Mouse (Mus musculus) liver, adult 2 months (tissue): ENCODE data around the gene Adamts6. TPM values are rescaled to one million over a fixed set of nuclear protein-coding genes. Genes with fewer than 3 reads are reported as not detected.

Source experiments
- DNase-seq: peaks from one replicate; pipeline ENCODE4 v3.0.0-alpha.2; 2011; ENCODE audit warnings: low read depth, low spot score; ENCODE audit errors: extremely low read depth
- H3K27ac ChIP-seq: fragments of 200-500 bp; replicated peaks from 2 replicates; pipeline ENCODE4 v1.5.1; 2012; ENCODE audit warnings: low read depth, mild to moderate bottlenecking, control low read depth, inconsistent platforms, low read length; ENCODE audit not compliant: insufficient read depth
- H3K27me3 ChIP-seq: fragments of 200-500 bp; 2 replicates; pipeline ENCODE4 v1.6.1; 2012; ENCODE audit warnings: mild to moderate bottlenecking, moderate library complexity, low read length, inconsistent platforms; ENCODE audit not compliant: control insufficient read depth, insufficient read depth
- H3K36me3 ChIP-seq: fragments of 200-500 bp; 2 replicates; pipeline ENCODE4 v1.6.1; 2012; ENCODE audit warnings: low read length, inconsistent platforms; ENCODE audit not compliant: control insufficient read depth, insufficient read depth
- H3K4me1 ChIP-seq: fragments of 200-500 bp; 2 replicates; pipeline ENCODE4 v1.6.1; 2011; ENCODE audit warnings: low read length; ENCODE audit not compliant: control insufficient read depth, insufficient read depth
- H3K4me3 ChIP-seq: fragments of 200-500 bp; 2 replicates; pipeline ENCODE4 v1.5.1; 2011; ENCODE audit warnings: low read depth, mild to moderate bottlenecking, control low read depth, low read length, moderate library complexity; ENCODE audit not compliant: insufficient read depth
- H3K79me2 ChIP-seq: fragments of 200-500 bp; 2 replicates; pipeline ENCODE4 v1.6.1; 2012; ENCODE audit warnings: inconsistent platforms, mild to moderate bottlenecking, low read length, moderate library complexity; ENCODE audit not compliant: control insufficient read depth, insufficient read depth
- H3K9ac ChIP-seq: fragments of 200-500 bp; 2 replicates; pipeline ENCODE4 v1.6.1; 2012; ENCODE audit warnings: low read depth, mild to moderate bottlenecking, control low read depth, inconsistent platforms, low read length
- CTCF ChIP-seq: fragments of 200-500 bp; IDR thresholded peaks from 2 replicates; pipeline ENCODE4 v1.5.1; 2011; ENCODE audit warnings: low read depth, low read length, control low read depth
- POLR2A ChIP-seq: fragments of 200-500 bp; IDR thresholded peaks from 2 replicates; pipeline ENCODE4 v1.6.1; 2011; ENCODE audit warnings: low read length, control low read depth; ENCODE audit not compliant: insufficient read depth; ENCODE audit errors: extremely low read depth
- WGBS: fragments of 180-500 bp; shearing (Covaris S2); methylation state at CpG from one replicate; pipeline ENCODE4 v1.1.7; 2018; 5-methylcytosine and 5-hydroxymethylcytosine counted together
- polyA plus RNA-seq: library from polyadenylated mRNA; depleted of rRNA; stranded (reverse); fragments of >200 nt; gene quantifications from 2 replicates; pipeline ENCODE4 v1.2.3, GENCODE M21; 2012
- total RNA-seq: library from RNA; depleted of rRNA; stranded (reverse); fragments of >200 nt; gene quantifications from 2 replicates; pipeline ENCODE4 v1.2.3, GENCODE M21; 2014

The Adamts6 gene
- total and polyA plus RNA-seq, 2 experiments: 0.75 to 2.1 TPM

DNA sequence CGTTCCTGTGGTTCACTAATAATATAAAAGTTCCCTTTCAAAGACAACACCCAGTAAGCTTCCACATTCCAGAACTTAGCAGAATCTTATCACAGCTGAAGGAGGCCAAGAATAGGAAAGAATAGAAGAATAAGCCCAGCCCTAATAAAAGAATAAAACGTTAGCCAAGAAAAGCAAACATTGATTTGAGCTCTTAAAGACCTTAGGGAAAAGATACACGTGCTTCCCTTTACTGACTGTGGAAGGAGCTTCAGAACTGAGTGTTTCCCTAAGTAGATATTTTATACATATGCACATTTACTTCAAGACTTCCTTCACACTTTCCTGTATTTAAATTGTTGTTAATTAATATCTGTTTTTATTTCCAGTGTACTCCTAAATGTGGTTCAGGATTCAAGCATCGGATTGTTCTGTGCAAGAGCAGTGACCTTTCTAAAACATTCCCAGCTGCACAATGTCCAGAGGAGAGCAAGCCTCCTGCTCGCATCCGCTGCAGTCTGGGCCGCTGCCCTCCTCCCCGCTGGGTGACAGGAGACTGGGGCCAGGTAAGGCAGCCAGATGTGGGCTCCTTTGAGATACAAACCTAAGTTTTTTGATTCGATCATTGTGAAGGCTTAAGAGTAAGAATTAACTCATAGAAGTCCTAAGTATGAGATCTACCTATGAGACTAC, 188.8 kb downstream of the Adamts6 start:
- no peak for TF ChIP-seq POLR2A
- TF ChIP-seq CTCF: no peak
- no peak for DNase-seq
- H3K27me3 ChIP-seq: no peaks in the 10 kb centered on the region
- H3K9ac ChIP-seq: no peak overlapping the region
- H3K36me3 ChIP-seq: no peaks in the 10 kb centered on the region
- H3K27ac ChIP-seq: no peak overlapping the region
- no peaks in the 10 kb centered on the region for H3K79me2 ChIP-seq
- H3K4me1 ChIP-seq: no peaks in the 10 kb centered on the region
- WGBS: 87% methylated on average over 9 of the region's 9 CpGs
- no peak overlapping the region for H3K4me3 ChIP-seq

DNA sequence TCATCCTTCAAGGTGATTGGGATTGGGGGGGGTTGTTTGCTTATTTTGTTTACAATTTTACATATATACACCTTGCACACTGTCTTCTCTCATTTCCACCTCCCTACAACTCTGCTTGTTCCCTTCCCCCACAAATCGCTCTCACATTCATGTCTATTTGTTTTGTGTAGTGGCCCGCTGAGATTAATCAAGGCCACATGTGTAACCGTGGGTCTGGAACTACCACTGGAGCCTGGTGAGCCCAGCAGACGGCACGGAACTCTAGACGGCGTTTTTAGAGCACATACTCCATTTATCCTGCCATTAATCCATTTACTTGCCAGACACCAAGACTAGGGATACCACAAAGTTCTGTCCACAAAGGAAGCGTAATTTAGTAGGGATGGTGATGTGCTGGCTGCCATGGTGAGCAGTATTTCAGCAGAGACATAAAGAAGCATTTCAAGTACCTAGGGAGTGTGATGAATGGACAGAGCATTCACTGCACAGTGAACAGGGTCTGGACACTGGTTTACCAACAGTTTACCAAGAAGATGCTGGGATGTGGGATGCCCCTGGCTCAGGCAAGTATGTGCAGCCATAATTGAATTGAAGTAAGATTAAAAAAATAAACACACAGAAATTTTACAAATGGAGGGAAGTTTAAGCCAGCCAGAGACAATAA, 194.9 kb downstream of the Adamts6 start:
- Histone ChIP-seq H3K27ac (no peak overlapping the region), H3K27me3 (no peaks in the 10 kb centered on the region), H3K9ac (no peak overlapping the region), H3K36me3 (no peaks in the 10 kb centered on the region), H3K79me2 (no peaks in the 10 kb centered on the region), H3K4me1 (no peaks in the 10 kb centered on the region), H3K4me3 (no peak overlapping the region)
- no peak for DNase-seq
- TF ChIP-seq CTCF (no peak), POLR2A (no peak)
- WGBS: 92% methylated on average over 8 of the region's 8 CpGs

GRCm38 (mm10) chr13:104483111-104483722, 195.6 kb downstream of the Adamts6 start:
- no peak overlapping the region for H3K9ac ChIP-seq
- TF ChIP-seq POLR2A: no peak
- no peak for TF ChIP-seq CTCF
- DNase-seq: no peak
- H3K4me3 ChIP-seq: no peak overlapping the region
- 95% methylated on average over 12 of the region's 12 CpGs for WGBS
- H3K27me3 ChIP-seq: no peaks in the 10 kb centered on the region
- no peak overlapping the region for H3K27ac ChIP-seq
- no peaks in the 10 kb centered on the region for H3K4me1 ChIP-seq
- H3K36me3 ChIP-seq: no peaks in the 10 kb centered on the region
- H3K79me2 ChIP-seq: no peaks in the 10 kb centered on the region

GRCm38 (mm10) chr13:104491046-104491811, 203.6 kb downstream of the Adamts6 start:
- no peaks in the 10 kb centered on the region for H3K79me2 ChIP-seq
- H3K36me3 ChIP-seq: no peaks in the 10 kb centered on the region
- no peaks in the 10 kb centered on the region for H3K4me1 ChIP-seq
- TF ChIP-seq POLR2A: no peak
- TF ChIP-seq CTCF: no peak
- DNase-seq: no peak
- H3K27me3 ChIP-seq: no peaks in the 10 kb centered on the region
- WGBS: 89% methylated on average over 4 of the region's 4 CpGs
- H3K27ac ChIP-seq: no peak overlapping the region
- H3K9ac ChIP-seq: no peak overlapping the region
- H3K4me3 ChIP-seq: no peak overlapping the region

- Histone ChIP-seq H3K36me3 (no peaks in the 10 kb centered on the region), H3K9ac (no peak overlapping the region), H3K4me1 (no peaks in the 10 kb centered on the region; the same call in 1 of the 2 replicates), H3K27ac (no peak overlapping the region; the same call in 1 of the 2 replicates), H3K27me3 (no peaks in the 10 kb centered on the region), H3K4me3 (0 out of 2 replicates have a peak overlapping the region, but pooled peaks have one; percentile 4), H3K79me2 (no peaks in the 10 kb centered on the region)
- DNase-seq: peak; percentile 90
- WGBS: 10% methylated on average over 8 of the region's 8 CpGs
- TF ChIP-seq CTCF (no peak), POLR2A (no peak)
Observed at GRCm38 (mm10) chr13:104493466-104493993, 205.9 kb downstream of the Adamts6 start.
